Mouse (Mus musculus): ENCODE results near the gene Stxbp4. TPM values are rescaled to one million over a fixed set of nuclear protein-coding genes. Genes with fewer than 3 reads are reported as not detected.

Gene Stxbp4
- polyA plus RNA-seq, 1 experiment from 2014 or later = 19.4 TPM

DNA sequence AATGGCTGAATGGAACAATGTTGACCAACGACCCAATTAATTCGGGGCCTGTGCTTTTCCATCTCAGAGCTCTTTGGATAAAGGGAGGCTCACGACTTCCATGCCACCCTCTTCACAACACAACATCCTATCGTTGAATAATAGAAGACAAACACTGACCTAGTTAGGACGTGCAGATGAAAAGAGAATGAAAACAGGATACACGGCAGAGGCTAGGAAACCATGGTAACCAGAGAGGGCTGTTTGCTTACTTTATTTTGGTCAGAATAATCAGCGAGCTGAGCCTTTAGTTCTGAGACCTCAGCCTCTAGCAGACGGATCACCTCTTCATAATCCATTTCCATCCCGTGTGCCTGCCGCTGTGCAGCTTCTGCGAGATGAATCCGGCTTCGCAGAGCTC is 89.3 kb downstream of the Stxbp4 start:
- no peaks in the 10 kb centered on the region for H3K36me3 ChIP-seq (ENCODE audit: control insufficient read depth, insufficient read depth)
- no peak overlapping the region for H3K9ac ChIP-seq (replicated peaks; ENCODE audit: low read depth, low read length)
- no peak overlapping the region for H3K4me3 ChIP-seq (replicated peaks; ENCODE audit: low read length)
- peaks cover 14% of the 10 kb centered on the region for H3K4me1 ChIP-seq (replicated peaks; ENCODE audit: control insufficient read depth, insufficient read depth, low read length)
- peaks cover 2% of the 10 kb centered on the region; the same call in 1 of the 2 replicates for H3K27me3 ChIP-seq (replicated peaks; ENCODE audit: control insufficient read depth, insufficient read depth, low read length)
- peak overlapping the region; percentile 28; the same call in 1 of the 2 replicates for H3K4me2 ChIP-seq (ENCODE audit: low read length)
- WGBS = 2% methylated on average over 13 of the region's 13 CpGs
- no peaks in the 10 kb centered on the region for H3K9me3 ChIP-seq (ENCODE audit: control insufficient read depth, low read length)
- peak; percentile 67; the same call in 1 of the 2 replicates for ATAC-seq
- H3K27ac ChIP-seq (ENCODE audit: low read length) = no peak overlapping the region

DNA sequence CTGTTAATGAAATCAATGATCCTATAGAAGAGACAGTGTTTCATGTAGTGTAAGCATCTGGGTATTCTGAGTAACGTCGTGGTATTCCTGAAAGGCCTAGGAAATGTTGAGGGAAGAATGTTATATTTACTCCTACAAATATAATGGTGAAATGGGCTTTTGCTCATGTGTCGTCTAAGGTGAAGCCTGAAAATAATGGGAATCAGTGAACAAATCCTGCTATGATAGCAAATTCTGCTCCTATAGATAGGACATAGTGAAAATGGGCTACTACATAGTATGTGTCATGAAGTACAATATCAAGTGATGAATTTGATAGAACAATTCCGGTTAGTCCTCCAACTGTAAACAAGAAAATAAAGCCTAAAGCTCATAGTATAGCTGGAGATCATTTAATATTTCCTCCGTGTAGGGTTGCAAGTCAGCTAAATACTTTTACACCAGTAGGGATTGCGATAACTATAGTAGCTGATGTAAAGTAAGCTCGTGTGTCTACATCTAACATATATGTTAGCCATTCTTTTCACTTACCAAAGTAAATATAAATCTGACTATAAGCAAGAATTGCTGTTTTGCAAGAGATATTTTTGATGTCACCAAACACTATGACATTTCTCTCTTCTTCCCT is 99.1 kb downstream of the Stxbp4 start:
- 93% methylated on average over 7 of the region's 7 CpGs for WGBS
- H3K36me3 ChIP-seq (ENCODE audit: control insufficient read depth, insufficient read depth) = no peaks in the 10 kb centered on the region

DNA sequence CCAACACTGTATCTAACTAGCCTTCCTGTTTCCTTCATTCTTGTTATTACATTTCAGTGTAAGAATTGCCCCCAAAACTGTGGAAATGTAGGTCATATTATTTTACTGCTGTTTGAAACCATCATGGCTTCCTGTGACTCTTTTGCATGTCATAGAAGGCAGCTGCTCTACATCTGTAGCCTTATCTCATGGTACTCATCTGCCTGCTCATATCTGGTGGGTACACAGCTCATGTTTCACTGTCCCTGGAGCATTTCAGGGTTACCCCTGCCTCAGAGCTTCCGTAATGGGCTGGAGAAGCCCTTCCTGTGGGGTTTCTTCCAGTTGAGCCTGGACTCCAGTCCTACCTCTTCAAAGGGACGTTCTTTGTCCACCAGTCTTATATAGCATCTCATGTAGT is 112.6 kb downstream of the Stxbp4 start:
- H3K4me1 ChIP-seq (replicated peaks; ENCODE audit: control insufficient read depth, insufficient read depth, low read length) = no peaks in the 10 kb centered on the region
- no peaks in the 10 kb centered on the region for H3K9me3 ChIP-seq (ENCODE audit: control insufficient read depth, low read length)
- 94% methylated on average over 2 of the region's 2 CpGs for WGBS
- no peak for ATAC-seq
- H3K27me3 ChIP-seq (replicated peaks; ENCODE audit: control insufficient read depth, insufficient read depth, low read length) = no peaks in the 10 kb centered on the region
- no peak overlapping the region for H3K4me3 ChIP-seq (replicated peaks; ENCODE audit: low read length)
- H3K36me3 ChIP-seq (ENCODE audit: control insufficient read depth, insufficient read depth) = 0 out of 2 replicates have a peak, but pooled peaks cover 2% of the 10 kb centered on the region
- no peak overlapping the region for H3K9ac ChIP-seq (replicated peaks; ENCODE audit: low read depth, low read length)
- H3K4me2 ChIP-seq (ENCODE audit: low read length) = no peak overlapping the region
- H3K27ac ChIP-seq (ENCODE audit: low read length) = no peak overlapping the region

More for the DNA sequence above, 99.1 kb downstream of the Stxbp4 start:
- Histone ChIP-seq H3K27ac (ENCODE audit: low read length) (no peak overlapping the region), H3K4me1 (replicated peaks; ENCODE audit: control insufficient read depth, insufficient read depth, low read length) (no peaks in the 10 kb centered on the region), H3K4me2 (ENCODE audit: low read length) (no peak overlapping the region), H3K27me3 (replicated peaks; ENCODE audit: control insufficient read depth, insufficient read depth, low read length) (no peaks in the 10 kb centered on the region), H3K4me3 (replicated peaks; ENCODE audit: low read length) (no peak overlapping the region), H3K9ac (replicated peaks; ENCODE audit: low read depth, low read length) (no peak overlapping the region), H3K9me3 (ENCODE audit: control insufficient read depth, low read length) (no peaks in the 10 kb centered on the region)
- ATAC-seq = no peak

DNA sequence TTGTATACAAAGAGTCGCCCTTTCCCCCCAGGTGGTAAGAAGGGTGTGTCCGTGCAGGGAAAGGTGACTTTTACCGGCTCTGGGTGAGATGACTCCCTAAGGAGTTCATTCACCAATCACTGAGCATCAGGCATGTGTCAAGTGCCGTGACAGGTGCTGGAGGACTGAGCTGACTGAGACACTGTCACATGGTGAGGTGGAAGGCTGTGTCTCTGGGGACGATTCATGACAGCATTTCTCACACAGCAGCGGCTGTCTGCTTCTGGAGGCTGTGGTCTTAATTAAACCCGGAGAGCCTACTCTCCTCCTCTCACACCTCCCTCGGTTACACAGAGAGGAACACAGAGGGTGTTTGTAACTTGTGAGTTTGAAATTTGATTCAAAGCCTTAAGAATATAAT is 116.8 kb downstream of the Stxbp4 start:
- WGBS = 59% methylated on average over 8 of the region's 8 CpGs
- no peaks in the 10 kb centered on the region for H3K9me3 ChIP-seq (ENCODE audit: control insufficient read depth, low read length)
- H3K27me3 ChIP-seq (replicated peaks; ENCODE audit: control insufficient read depth, insufficient read depth, low read length) = no peaks in the 10 kb centered on the region
- ATAC-seq = no peak
- H3K27ac ChIP-seq (ENCODE audit: low read length) = no peak overlapping the region
- no peak overlapping the region for H3K4me2 ChIP-seq (ENCODE audit: low read length)
- no peak overlapping the region for H3K9ac ChIP-seq (replicated peaks; ENCODE audit: low read depth, low read length)
- H3K36me3 ChIP-seq (ENCODE audit: control insufficient read depth, insufficient read depth) = no peaks in the 10 kb centered on the region
- H3K4me1 ChIP-seq (replicated peaks; ENCODE audit: control insufficient read depth, insufficient read depth, low read length) = no peaks in the 10 kb centered on the region
- no peak overlapping the region for H3K4me3 ChIP-seq (replicated peaks; ENCODE audit: low read length)

DNA sequence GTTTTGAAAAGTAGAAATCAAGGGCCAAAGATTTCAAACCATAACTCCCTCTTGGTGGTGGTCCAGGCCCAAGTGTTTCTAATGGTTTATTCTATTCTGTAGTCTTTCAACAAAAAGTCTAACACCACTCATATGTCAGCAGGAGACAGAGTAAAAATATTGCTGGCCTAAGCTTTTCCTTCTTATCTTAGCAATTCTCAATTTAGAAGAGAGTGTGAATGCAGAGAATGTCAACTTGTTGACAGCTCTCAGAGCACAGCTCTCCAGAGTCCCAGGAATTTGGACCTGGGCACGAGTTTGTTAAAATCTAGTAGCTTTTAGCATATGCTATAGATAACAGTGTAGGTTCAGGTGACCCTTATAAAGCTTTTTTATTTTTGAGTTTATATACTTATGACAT is 120.1 kb downstream of the Stxbp4 start:
- no peaks in the 10 kb centered on the region for H3K27me3 ChIP-seq (replicated peaks; ENCODE audit: control insufficient read depth, insufficient read depth, low read length)
- no peak overlapping the region for H3K27ac ChIP-seq (ENCODE audit: low read length)
- no peak overlapping the region for H3K9ac ChIP-seq (replicated peaks; ENCODE audit: low read depth, low read length)
- H3K36me3 ChIP-seq (ENCODE audit: control insufficient read depth, insufficient read depth) = no peaks in the 10 kb centered on the region
- H3K9me3 ChIP-seq (ENCODE audit: control insufficient read depth, low read length) = no peaks in the 10 kb centered on the region
- no peak for ATAC-seq
- no peaks in the 10 kb centered on the region for H3K4me1 ChIP-seq (replicated peaks; ENCODE audit: control insufficient read depth, insufficient read depth, low read length)
- WGBS = 88% methylated on average over 1 of the region's 1 CpGs
- no peak overlapping the region for H3K4me2 ChIP-seq (ENCODE audit: low read length)
- H3K4me3 ChIP-seq (replicated peaks; ENCODE audit: low read length) = no peak overlapping the region

DNA sequence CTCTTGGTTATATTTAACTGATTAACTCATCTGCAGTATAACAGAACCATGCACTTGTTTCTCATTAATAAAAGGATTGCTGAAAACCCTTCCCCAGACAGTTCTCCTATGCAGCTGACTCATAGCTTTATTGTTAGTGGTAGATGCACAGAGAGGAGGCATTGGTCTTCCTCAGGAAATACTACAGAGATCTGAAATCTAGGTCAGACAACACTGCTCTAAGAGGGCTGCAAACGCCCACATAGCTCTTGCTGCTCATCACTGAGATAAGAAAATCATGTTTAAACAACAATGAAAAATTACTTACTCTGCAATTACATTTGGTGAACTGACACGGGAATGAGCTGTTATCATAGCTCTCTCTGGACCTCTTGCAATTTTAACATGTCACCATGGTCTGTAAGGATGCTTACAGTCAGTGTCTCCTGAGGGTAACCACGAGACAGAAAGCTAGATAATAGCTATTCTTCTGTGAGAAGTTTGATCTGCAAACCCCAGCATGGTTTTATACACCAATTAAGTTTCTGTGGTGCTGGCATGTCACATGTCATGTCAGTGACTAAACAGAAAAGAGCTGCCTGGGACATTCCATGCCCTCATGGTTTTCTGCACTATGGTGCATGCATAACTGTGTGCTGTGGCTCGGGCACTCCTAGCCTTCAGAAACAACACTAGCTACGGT is 125.2 kb downstream of the Stxbp4 start:
- Histone ChIP-seq H3K4me2 (ENCODE audit: low read length) (no peak overlapping the region), H3K27ac (ENCODE audit: low read length) (no peak overlapping the region), H3K9me3 (ENCODE audit: control insufficient read depth, low read length) (no peaks in the 10 kb centered on the region), H3K4me3 (replicated peaks; ENCODE audit: low read length) (no peak overlapping the region), H3K36me3 (ENCODE audit: control insufficient read depth, insufficient read depth) (no peaks in the 10 kb centered on the region), H3K9ac (replicated peaks; ENCODE audit: low read depth, low read length) (no peak overlapping the region), H3K4me1 (replicated peaks; ENCODE audit: control insufficient read depth, insufficient read depth, low read length) (no peaks in the 10 kb centered on the region), H3K27me3 (replicated peaks; ENCODE audit: control insufficient read depth, insufficient read depth, low read length) (no peaks in the 10 kb centered on the region)
- ATAC-seq = no peak
- 68% methylated on average over 5 of the region's 5 CpGs for WGBS

DNA sequence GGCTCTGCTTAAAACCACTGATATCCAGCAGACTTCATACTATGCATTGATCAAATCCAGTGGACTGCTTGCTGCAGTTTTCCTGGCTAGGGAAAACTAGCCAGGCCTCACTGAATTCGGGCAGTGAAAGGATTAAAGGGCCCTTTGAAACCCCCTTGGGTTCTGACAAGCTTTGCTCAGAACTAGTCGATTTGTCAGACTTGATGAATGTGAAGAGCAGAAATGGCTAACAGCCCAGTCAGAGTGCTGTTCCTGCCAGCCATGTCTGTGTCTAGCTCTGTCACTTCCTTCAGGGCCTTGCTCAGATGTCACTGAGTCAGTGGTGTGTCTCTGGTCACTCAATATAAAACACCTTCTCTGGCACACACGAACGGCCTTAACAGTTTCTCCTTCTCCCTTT is 136.0 kb downstream of the Stxbp4 start:
- Histone ChIP-seq H3K27ac (ENCODE audit: low read length) (no peak overlapping the region), H3K4me1 (replicated peaks; ENCODE audit: control insufficient read depth, insufficient read depth, low read length) (no peaks in the 10 kb centered on the region), H3K27me3 (replicated peaks; ENCODE audit: control insufficient read depth, insufficient read depth, low read length) (no peaks in the 10 kb centered on the region), H3K4me3 (replicated peaks; ENCODE audit: low read length) (no peak overlapping the region), H3K9me3 (ENCODE audit: control insufficient read depth, low read length) (no peaks in the 10 kb centered on the region), H3K36me3 (ENCODE audit: control insufficient read depth, insufficient read depth) (no peaks in the 10 kb centered on the region), H3K4me2 (ENCODE audit: low read length) (no peak overlapping the region), H3K9ac (replicated peaks; ENCODE audit: low read depth, low read length) (no peak overlapping the region)
- ATAC-seq = no peak
- 50% methylated on average over 4 of the region's 4 CpGs for WGBS

DNA sequence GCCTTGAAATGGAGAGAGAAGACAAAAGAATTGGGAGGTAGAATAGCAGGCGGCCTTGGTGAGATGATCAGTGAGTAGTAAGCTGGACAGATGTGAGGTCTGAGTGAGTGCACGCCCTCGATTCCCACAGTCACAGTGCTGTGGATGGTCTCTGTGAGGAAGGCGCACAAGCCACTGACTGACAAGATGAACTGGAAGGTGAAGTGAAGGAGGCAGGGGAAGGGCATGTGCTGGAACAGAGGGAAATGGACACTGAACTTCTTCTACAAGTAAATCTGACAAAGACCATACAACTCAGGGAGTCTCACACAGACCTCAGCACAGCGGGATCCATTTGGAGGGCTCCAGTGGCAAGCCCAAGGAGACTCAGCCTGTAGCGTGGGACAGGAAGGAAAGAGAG is 138.0 kb downstream of the Stxbp4 start:
- Histone ChIP-seq H3K9me3 (ENCODE audit: control insufficient read depth, low read length) (no peaks in the 10 kb centered on the region), H3K4me2 (ENCODE audit: low read length) (no peak overlapping the region), H3K4me3 (replicated peaks; ENCODE audit: low read length) (no peak overlapping the region), H3K27me3 (replicated peaks; ENCODE audit: control insufficient read depth, insufficient read depth, low read length) (no peaks in the 10 kb centered on the region), H3K27ac (ENCODE audit: low read length) (no peak overlapping the region), H3K4me1 (replicated peaks; ENCODE audit: control insufficient read depth, insufficient read depth, low read length) (no peaks in the 10 kb centered on the region), H3K36me3 (ENCODE audit: control insufficient read depth, insufficient read depth) (no peaks in the 10 kb centered on the region), H3K9ac (replicated peaks; ENCODE audit: low read depth, low read length) (no peak overlapping the region)
- ATAC-seq = no peak
- 97% methylated on average over 6 of the region's 6 CpGs for WGBS

DNA sequence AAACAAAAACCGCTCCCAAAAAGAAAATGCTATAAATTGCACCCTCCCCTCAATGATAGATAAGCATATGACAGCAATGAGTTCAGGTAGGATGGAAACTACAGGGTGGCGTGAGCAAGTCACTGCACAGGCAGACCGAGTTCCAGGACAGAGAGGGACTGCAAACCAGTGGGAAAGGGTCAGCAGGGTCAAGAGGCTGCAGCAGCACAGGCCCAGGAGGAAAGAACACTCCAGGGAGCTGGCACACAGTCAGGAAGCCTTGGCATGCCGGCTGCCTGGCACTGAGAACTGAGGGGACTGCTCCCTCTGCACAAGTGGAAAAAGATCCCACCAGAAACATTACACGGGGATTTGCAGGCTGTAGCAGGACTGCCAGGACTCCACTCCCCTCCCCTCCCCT is 139.4 kb downstream of the Stxbp4 start:
- no peaks in the 10 kb centered on the region for H3K27me3 ChIP-seq (replicated peaks; ENCODE audit: control insufficient read depth, insufficient read depth, low read length)
- H3K4me3 ChIP-seq (replicated peaks; ENCODE audit: low read length) = no peak overlapping the region
- H3K27ac ChIP-seq (ENCODE audit: low read length) = no peak overlapping the region
- no peak for ATAC-seq
- 59% methylated on average over 5 of the region's 5 CpGs for WGBS
- no peaks in the 10 kb centered on the region for H3K9me3 ChIP-seq (ENCODE audit: control insufficient read depth, low read length)
- no peak overlapping the region for H3K4me2 ChIP-seq (ENCODE audit: low read length)
- H3K4me1 ChIP-seq (replicated peaks; ENCODE audit: control insufficient read depth, insufficient read depth, low read length) = no peaks in the 10 kb centered on the region
- H3K9ac ChIP-seq (replicated peaks; ENCODE audit: low read depth, low read length) = no peak overlapping the region
- H3K36me3 ChIP-seq (ENCODE audit: control insufficient read depth, insufficient read depth) = no peaks in the 10 kb centered on the region

Measured in forebrain, embryonic 16.5 days (tissue).